Mouse (Mus musculus) pancreas, adult 10 weeks (tissue): Measurements from ENCODE around the gene Ormdl2. TPM values are rescaled to one million over a fixed set of nuclear protein-coding genes. Genes with fewer than 3 reads are reported as not detected.

ENCODE experiments used
- polyA plus RNA-seq: library from polyadenylated mRNA; stranded (reverse); fragments of 350-450 nt; fragmentation: Illumina TruSeq; extraction: RNeasy Lipid Tissue Mini Kit (QIAGEN cat#74804); gene quantifications from one replicate; pipeline ENCODE4 v1.2.3, GENCODE M21; 2015; ENCODE audit warnings: low read depth, low replicate concordance; ENCODE audit not compliant: insufficient read depth

Gene Ormdl2
- 11.8 TPM for polyA plus RNA-seq

DNA sequence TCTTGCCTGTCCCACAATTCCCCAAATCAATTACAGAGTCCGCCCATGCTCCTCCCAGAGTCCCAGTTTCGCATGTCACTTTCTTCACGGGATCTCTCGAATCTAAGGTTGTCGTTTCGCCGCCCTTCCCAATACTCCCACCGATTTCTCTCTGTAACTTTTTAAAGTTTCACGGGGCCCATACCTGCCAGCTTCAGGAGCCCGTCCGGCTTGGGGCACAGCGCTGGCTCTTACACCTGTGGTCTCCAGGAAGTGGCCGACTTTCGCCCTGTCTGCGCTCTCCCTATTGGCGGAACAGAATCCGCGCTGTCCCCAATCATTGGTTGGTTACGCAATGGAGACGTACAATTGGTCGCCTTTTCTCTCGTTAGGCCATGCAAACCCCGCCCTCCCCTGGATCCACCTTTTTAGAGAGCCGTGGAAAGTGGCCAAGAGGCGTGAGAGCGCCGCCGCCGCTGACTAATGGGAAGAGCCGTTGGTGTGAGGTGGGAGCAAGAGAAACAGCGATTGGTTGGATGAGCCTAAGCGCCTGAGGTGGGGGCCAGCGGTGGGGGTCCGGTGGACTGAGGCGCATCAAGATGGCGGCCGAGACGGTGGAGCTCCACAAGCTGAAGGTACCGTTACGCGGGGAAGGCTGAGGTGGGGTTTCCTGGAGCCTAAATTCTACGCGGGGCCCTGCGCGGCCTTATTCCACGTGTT lies at the start of gene Ormdl2:
Gene Ormdl2 (minus strand): TSS at position 288 of the 699 bp plus-strand sequence.

DNA sequence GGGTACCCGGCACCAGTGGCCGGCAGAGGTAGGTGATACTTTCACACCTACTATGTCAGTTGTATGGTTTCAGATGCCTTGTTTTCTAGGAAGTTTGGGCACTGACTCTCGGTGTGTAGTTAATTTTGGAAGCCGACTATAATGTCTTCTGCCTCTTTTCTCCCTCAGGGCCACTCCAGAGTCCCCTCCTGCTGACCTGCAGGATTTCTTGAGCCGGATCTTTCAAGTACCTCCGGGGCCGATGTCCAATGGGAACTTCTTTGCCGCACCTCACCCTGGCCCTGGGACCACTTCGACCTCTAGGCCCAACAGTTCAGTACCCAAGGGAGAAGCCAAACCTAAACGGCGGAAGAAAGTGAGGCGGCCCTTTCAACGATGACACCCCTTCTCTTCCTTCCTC lies 4.4 kb downstream of the Ormdl2 start, which contains the start of gene Sarnp:
Gene Sarnp (plus strand): TSS at position 301 of the 400 bp plus-strand sequence.

DNA sequence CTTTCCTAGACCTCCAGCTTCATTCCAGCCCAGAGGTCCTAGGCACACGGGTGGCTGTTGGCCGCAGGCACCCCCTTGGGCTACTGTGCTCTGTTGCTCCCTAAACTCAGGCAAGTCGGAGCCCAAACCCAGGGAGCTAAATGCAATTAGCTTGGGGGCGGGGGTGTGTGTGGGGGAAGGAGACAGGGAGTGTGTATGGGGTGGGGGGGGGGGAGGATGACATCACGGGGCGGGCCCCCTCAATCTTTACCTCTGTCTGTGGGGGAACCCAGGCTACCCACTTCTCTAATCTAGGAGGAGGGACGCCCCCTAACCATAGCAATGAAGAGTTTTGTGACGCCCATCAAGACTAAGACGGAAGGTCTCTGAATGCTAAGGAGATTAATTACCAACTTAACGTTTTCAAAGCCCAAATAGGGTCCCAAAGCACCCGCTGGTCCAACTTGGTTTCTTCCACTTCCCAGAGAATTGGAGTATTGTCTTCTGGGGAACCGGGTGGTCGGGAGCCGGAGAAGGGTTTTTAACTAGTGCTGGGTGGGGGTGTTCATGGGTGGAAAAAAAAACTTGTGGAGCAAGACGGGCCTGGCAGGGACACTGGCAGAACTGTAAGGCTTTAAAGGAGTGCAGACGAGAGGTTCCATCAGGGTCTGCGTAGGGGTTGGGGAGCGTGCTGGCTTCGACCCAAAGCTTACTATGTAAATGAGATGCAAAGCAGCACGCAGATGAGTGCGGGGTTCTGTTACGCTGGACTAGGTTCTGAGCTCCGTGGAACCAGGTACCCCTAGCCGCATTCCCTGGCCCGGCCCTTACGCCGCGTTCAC lies 17.0 kb downstream of the Ormdl2 start, which contains the start of gene Tmem198b:
Gene Tmem198b (minus strand): TSS at position 100 of the 821 bp plus-strand sequence.

DNA sequence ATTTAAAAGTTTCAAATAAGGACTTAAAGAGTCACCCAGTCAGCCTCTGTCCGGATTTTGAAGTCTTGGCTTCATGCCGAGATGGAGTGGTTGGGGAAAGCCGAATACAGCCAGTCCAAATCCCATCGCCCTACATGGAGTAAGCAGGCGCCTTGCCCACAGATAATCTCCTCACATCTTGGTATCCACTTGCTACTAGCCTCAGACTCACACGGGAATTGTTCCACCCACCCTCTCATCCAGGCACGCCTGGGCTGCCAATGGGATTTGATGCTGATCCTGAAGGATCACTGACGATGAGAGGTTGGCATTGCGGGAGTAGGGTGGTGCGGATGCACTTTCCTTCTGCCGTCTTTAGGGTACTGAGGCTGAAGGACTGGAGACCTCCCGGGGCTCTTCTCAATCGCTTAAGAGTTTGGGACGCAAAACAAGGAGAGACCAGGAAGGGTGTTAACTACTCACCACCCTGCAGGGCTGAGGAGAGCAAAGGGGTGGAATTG lies 17.6 kb downstream of the Ormdl2 start, which contains the start of gene Dnajc14:
Gene Dnajc14 (plus strand): TSS at position 292 of the 500 bp plus-strand sequence.

DNA sequence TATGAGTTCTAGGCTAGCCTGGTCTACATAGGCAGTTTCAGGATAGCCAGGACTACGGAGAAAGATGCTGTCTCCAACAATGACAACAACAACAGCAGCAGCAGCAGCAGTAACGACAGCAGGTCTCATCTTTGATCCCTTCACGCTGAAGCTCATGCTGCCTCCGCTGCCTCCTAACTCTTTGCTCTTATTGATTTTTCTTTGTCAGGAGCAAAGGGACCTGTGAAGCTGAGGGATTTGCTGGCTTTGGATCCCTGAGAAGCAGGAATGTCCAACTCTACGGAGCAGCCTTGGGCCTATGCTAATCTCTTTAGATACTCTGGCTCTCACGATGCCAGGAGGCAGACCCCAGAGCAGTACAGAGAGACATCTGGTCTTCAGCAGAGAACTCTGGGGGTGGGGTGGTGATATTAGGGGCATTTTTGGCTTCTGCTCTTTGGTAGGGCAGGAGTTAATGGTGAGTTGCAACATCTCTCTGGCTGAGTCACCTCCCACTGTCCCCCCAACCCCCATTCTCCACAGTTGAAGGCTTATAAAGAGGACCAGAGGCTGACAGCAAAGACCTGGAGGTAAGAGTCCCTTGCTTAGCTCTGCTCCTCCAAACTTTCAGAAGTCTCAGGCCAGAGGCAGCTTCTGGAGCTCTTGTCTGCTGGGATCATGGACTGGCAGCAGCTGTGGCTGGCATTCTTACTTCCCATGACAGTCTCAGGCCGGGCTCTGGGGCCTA lies 30.9 kb downstream of the Ormdl2 start, which contains the start of gene Mmp19:
Gene Mmp19 (plus strand): TSS at position 513 of the 727 bp plus-strand sequence.

Other genes starting within 250 kb of the Ormdl2 start
- gene Erbb3, start 232.0 kb downstream of the Ormdl2 start, polyA plus RNA-seq = 2.9 TPM
- gene Rps26, start 194.9 kb downstream of the Ormdl2 start, polyA plus RNA-seq = 365 TPM
- gene Ikzf4, start 175.7 kb downstream of the Ormdl2 start, polyA plus RNA-seq = 0.70 TPM
- gene Suox, start 147.6 kb downstream of the Ormdl2 start, polyA plus RNA-seq = 3.5 TPM
- 15.3 TPM for gene Rab5b, start 125.4 kb downstream of the Ormdl2 start, polyA plus RNA-seq
- not detected for gene Pmel, start 117.5 kb downstream of the Ormdl2 start, polyA plus RNA-seq
- 6.2 TPM for gene Cdk2, start 116.6 kb downstream of the Ormdl2 start, polyA plus RNA-seq
- 10.4 TPM for gene Dgka, start 76.8 kb downstream of the Ormdl2 start, polyA plus RNA-seq
- 4.8 TPM for gene Pym1, start 73.8 kb downstream of the Ormdl2 start, polyA plus RNA-seq
- gene Mmp19, start 30.7 kb downstream of the Ormdl2 start, polyA plus RNA-seq = 3.0 TPM
- gene Dnajc14, start 17.6 kb downstream of the Ormdl2 start, polyA plus RNA-seq = 9.2 TPM
- gene Tmem198b, start 17.3 kb downstream of the Ormdl2 start, polyA plus RNA-seq = 6.6 TPM
- gene Sarnp, start 4.3 kb downstream of the Ormdl2 start, polyA plus RNA-seq = 15.9 TPM
- not detected for gene Gdf11, start 70.1 kb upstream of the Ormdl2 start, polyA plus RNA-seq
- 125 TPM for gene Cd63, start 79.3 kb upstream of the Ormdl2 start, polyA plus RNA-seq
- 12.1 TPM for gene Rdh5, start 101.2 kb upstream of the Ormdl2 start, polyA plus RNA-seq
- gene Bloc1s1, start 102.4 kb upstream of the Ormdl2 start, polyA plus RNA-seq = 47.0 TPM
- 5.2 TPM for gene Itga7, start 112.2 kb upstream of the Ormdl2 start, polyA plus RNA-seq
- not detected for gene Mettl7b, start 139.3 kb upstream of the Ormdl2 start, polyA plus RNA-seq
- gene Olfr9, start 167.8 kb upstream of the Ormdl2 start, polyA plus RNA-seq = not detected
- gene Olfr763, start 189.1 kb upstream of the Ormdl2 start, polyA plus RNA-seq = not detected
- not detected for gene Olfr764-ps1, start 218.3 kb upstream of the Ormdl2 start, polyA plus RNA-seq
- gene Olfr765, start 228.4 kb upstream of the Ormdl2 start, polyA plus RNA-seq = not detected
- not detected for gene Olfr766-ps1, start 247.3 kb upstream of the Ormdl2 start, polyA plus RNA-seq